Mouse (Mus musculus): ENCODE data around the gene Shh.

The Shh gene

GRCm38 (mm10) chr5:28466760-28467306, at the start of gene Shh:
Gene Shh, minus strand, starts transcription at chr5:28467256.
- peak; percentile 60 for DNase-seq

- no peak for DNase-seq
These were observed 33.9 kb upstream of the Shh start for GRCm38 (mm10) chr5:28500792-28501439.

- no peak for DNase-seq
These were observed 31.8 kb upstream of the Shh start for GRCm38 (mm10) chr5:28498846-28499245.

GRCm38 (mm10) chr5:28495712-28496650, 28.9 kb upstream of the Shh start:
- no peak for DNase-seq

GRCm38 (mm10) chr5:28493550-28493949, 26.5 kb upstream of the Shh start:
- DNase-seq, result no peak

GRCm38 (mm10) chr5:28482991-28483390, 15.9 kb upstream of the Shh start:
- no peak for DNase-seq

- no peak for DNase-seq
These were observed 14.7 kb upstream of the Shh start for GRCm38 (mm10) chr5:28481730-28482129.

- DNase-seq, result no peak
These were observed 9.6 kb upstream of the Shh start for GRCm38 (mm10) chr5:28476389-28477379.

GRCm38 (mm10) chr5:28473556-28473955, 6.5 kb upstream of the Shh start:
- no peak for DNase-seq

- peak; percentile 59 for DNase-seq
These were observed 2.6 kb upstream of the Shh start for GRCm38 (mm10) chr5:28469525-28470202.

GRCm38 (mm10) chr5:28466351-28466750, 705 bp downstream of the Shh start:
- DNase-seq, result no peak

- DNase-seq, result peak; percentile 21
These were observed 1.5 kb downstream of the Shh start for GRCm38 (mm10) chr5:28465526-28465925.

- peak; percentile 64 for DNase-seq
These were observed 2.0 kb downstream of the Shh start for GRCm38 (mm10) chr5:28465099-28465406.

- peak; percentile 64 for DNase-seq
These were observed 2.5 kb downstream of the Shh start for GRCm38 (mm10) chr5:28464361-28465098.

GRCm38 (mm10) chr5:28463656-28464055, 3.4 kb downstream of the Shh start:
- no peak for DNase-seq

- peak; percentile 50 for DNase-seq
These were observed 4.1 kb downstream of the Shh start for GRCm38 (mm10) chr5:28462741-28463590.

- no peak for DNase-seq
These were observed 5.7 kb downstream of the Shh start for GRCm38 (mm10) chr5:28461376-28461775.

- DNase-seq, result peak; percentile 45
These were observed 6.3 kb downstream of the Shh start for GRCm38 (mm10) chr5:28460556-28461350.

GRCm38 (mm10) chr5:28459456-28460225, 7.4 kb downstream of the Shh start:
- DNase-seq, result peak; percentile 67
